Mouse (Mus musculus): ENCODE measurements around the gene Plxna2. TPM values are rescaled to one million over a fixed set of nuclear protein-coding genes. Genes with fewer than 3 reads are reported as not detected.

The Plxna2 gene
- polyA plus RNA-seq, 1 experiment from 2014 or later, result 5.9 TPM

DNA sequence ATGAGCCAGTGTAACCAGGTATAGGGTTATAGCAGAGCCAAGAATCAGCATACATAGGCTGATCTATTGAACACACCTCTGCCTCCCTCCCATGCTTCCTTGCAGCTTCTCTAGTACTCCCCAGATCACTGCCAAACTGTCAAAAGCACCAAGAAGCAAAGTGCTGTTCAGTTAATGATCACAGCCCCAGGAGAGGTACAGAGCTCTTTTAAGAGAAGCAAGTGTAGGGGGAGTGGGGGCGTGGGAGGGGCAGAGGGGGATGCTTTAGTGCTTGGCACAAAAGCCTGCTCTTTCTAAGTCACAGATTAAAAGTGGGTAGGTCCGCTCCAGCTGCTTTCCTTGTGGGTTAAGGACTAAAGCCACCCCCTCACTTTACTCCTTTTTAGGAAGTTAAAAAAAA is 85.2 kb downstream of the Plxna2 start:
- ATAC-seq, result no peak
- H3K9ac ChIP-seq, result no peak overlapping the region
- no peak overlapping the region for H3K27ac ChIP-seq
- WGBS, result 70% methylated on average over 2 of the region's 2 CpGs
- H3K9me3 ChIP-seq, result no peaks in the 10 kb centered on the region
- H3K4me3 ChIP-seq (replicated peaks), result no peak overlapping the region
- H3K4me2 ChIP-seq (replicated peaks), result no peak overlapping the region
- H3K4me1 ChIP-seq (replicated peaks), result 0 out of 2 replicates have a peak, but pooled peaks cover 3% of the 10 kb centered on the region
- no peaks in the 10 kb centered on the region for H3K27me3 ChIP-seq (replicated peaks)
- H3K36me3 ChIP-seq, result no peaks in the 10 kb centered on the region

DNA sequence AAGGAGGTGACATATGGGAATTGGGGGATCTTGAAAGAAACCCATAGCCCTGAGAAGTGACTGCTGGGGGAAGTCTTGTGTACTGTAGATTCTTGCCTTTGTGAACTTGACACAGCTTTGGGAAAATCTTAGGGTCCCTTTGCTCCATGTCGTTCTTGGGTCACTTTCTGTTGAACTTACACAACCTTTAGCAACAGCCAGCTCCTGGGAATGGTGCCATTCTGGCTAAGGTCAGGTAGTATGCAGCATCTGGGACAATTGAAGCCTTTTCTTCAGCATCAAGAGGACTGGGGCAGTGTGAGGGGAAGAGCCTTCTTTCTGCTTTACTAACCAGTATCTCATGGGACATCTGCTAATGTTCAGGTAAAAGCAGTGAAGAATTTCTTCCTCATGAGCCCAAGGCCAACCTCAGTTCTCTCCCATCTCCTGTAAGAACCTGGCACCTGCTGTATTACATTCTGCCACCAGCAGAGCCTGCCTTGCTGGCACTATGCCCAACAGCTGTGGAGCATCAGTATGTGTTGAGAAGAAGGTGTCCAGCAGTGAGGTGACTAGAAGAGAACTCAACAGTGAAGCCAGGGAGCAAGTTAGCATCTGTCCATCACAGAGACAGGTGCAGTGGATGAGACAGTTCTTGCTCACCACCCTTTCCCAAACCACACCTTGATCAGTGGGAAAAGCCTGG is 86.3 kb downstream of the Plxna2 start:
- H3K4me3 ChIP-seq (replicated peaks), result no peak overlapping the region
- no peak overlapping the region for H3K4me2 ChIP-seq (replicated peaks)
- ATAC-seq, result no peak
- no peaks in the 10 kb centered on the region for H3K36me3 ChIP-seq
- H3K9me3 ChIP-seq, result no peaks in the 10 kb centered on the region
- 0 out of 2 replicates have a peak, but pooled peaks cover 3% of the 10 kb centered on the region for H3K4me1 ChIP-seq (replicated peaks)
- H3K27ac ChIP-seq, result no peak overlapping the region
- H3K9ac ChIP-seq, result no peak overlapping the region
- no peaks in the 10 kb centered on the region for H3K27me3 ChIP-seq (replicated peaks)
- 88% methylated on average over 1 of the region's 1 CpGs for WGBS

DNA sequence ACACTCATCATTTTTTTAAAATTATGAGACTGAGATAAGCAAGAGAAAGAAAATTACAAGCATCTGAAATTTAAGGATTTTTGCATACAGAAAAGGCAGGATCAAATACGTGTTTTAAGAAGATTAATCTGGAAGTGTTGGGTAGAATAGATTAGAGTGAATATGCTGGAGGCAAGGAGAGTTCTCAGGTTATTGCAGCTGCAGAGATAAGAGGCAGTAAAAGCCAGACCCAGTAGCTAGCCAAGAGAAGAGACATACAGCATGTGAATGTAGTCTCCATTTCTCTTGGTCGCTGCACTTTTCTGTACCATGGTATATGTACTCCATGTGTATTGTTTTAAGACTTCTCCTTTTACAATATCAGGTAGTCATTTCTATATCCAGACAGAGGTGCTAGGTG is 88.5 kb downstream of the Plxna2 start:
- ATAC-seq, result no peak
- H3K27ac ChIP-seq, result no peak overlapping the region
- H3K9me3 ChIP-seq, result no peaks in the 10 kb centered on the region
- H3K4me3 ChIP-seq (replicated peaks), result no peak overlapping the region
- H3K4me1 ChIP-seq (replicated peaks), result 0 out of 2 replicates have a peak, but pooled peaks cover 3% of the 10 kb centered on the region
- WGBS, result 63% methylated on average over 2 of the region's 2 CpGs
- H3K27me3 ChIP-seq (replicated peaks), result no peaks in the 10 kb centered on the region
- H3K36me3 ChIP-seq, result no peaks in the 10 kb centered on the region
- no peak overlapping the region for H3K4me2 ChIP-seq (replicated peaks)
- H3K9ac ChIP-seq, result no peak overlapping the region

DNA sequence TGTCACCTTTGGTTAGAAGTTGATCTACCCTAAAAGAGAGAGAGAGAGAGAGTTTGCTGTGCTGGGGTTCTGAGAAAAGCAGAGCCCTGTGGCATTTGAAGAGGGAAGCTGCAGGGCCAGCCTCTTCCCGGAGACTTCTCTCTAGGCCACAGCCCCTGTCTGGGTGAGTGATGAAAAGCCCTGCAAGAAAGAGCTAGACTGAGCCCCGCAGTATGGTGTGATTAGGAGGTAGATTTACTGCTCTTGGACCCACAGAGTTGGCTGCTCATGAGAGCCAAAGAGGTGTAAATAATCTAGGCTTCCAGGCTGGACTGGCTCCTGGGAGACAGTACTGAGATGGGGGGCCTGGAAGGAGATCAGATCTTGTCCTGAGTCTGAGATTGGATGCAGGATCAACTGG is 94.4 kb downstream of the Plxna2 start:
- WGBS, result 23% methylated on average over 2 of the region's 2 CpGs
- no peaks in the 10 kb centered on the region for H3K27me3 ChIP-seq (replicated peaks)
- no peak overlapping the region for H3K4me3 ChIP-seq (replicated peaks)
- H3K4me2 ChIP-seq (replicated peaks), result no peak overlapping the region
- H3K9me3 ChIP-seq, result no peaks in the 10 kb centered on the region
- no peak overlapping the region for H3K27ac ChIP-seq
- no peaks in the 10 kb centered on the region for H3K4me1 ChIP-seq (replicated peaks)
- no peak overlapping the region for H3K9ac ChIP-seq
- no peaks in the 10 kb centered on the region for H3K36me3 ChIP-seq
- no peak for ATAC-seq

DNA sequence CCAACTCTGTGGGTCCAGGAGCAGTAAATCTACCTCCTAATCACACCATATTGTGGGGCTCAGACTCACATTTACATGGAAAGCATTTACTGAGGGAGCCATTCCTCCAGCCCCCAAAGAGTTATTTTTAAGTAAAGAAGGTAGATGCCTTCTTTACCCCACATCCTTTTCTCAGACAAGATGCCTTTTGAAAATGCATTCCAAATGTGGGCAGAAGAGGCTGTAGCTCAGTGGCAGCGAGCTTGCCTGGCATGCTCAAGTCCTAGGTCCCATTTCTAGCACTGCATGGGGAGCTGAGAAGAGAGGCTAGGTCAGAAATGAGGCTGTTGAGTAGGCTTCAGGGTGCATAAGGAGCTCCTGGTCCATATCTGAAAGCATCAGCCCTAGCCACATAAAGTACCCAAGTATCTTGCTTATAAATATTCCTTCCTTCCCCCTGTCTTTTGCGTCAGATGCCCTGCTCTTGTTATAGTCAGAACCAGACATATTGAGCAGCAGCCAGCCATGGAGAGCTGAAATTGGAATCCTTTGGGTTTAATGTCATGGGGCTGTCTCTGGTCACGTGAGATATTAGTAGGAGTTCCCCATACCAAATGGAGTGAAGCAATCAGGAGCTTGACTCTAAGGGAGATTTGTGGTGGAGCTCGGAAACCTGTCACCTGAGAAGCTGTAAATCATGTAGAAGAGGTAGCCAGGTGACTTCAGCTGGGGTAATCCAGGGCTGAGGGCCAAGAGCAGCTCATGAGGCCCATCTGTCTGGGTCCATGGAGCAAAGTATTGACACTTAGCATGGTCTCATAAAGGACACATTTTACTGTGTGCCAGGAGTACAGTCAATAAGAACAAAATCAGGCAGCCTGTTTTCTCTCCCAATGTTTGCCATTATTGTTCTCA is 96.4 kb downstream of the Plxna2 start:
- Histone ChIP-seq H3K4me3 (replicated peaks) (no peak overlapping the region), H3K9ac (no peak overlapping the region), H3K36me3 (no peaks in the 10 kb centered on the region), H3K27me3 (replicated peaks) (no peaks in the 10 kb centered on the region), H3K4me1 (replicated peaks) (no peaks in the 10 kb centered on the region), H3K27ac (no peak overlapping the region), H3K4me2 (replicated peaks) (no peak overlapping the region), H3K9me3 (no peaks in the 10 kb centered on the region)
- peak; percentile 89 for ATAC-seq
- 70% methylated on average over 4 of the region's 4 CpGs for WGBS

DNA sequence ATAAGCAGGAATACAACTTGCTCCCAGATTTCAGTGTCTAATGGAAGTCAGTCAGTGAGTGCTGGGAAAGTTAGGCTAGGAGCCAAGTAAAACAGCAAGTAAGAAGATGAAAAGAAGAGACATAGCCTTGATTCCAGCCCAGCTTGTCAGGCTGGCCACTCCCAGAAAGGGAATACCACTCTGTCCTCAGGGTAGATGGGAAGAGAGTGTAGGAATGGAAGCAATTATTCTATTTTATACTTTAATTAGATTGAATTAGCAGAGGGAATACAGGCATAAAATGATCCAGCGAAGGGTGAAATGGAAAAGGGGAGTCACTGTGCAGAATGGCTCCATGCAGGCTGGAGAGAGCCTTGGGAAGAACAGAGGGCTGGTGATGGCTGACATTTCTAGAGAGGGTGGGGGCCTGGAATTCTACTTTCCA is 99.4 kb downstream of the Plxna2 start:
- no peaks in the 10 kb centered on the region for H3K36me3 ChIP-seq
- H3K4me2 ChIP-seq (replicated peaks), result no peak overlapping the region
- H3K9me3 ChIP-seq, result no peaks in the 10 kb centered on the region
- ATAC-seq, result no peak
- no peak overlapping the region for H3K9ac ChIP-seq
- WGBS, result 88% methylated on average over 1 of the region's 1 CpGs
- no peak overlapping the region for H3K4me3 ChIP-seq (replicated peaks)
- H3K27me3 ChIP-seq (replicated peaks), result no peaks in the 10 kb centered on the region
- no peak overlapping the region for H3K27ac ChIP-seq
- H3K4me1 ChIP-seq (replicated peaks), result no peaks in the 10 kb centered on the region

DNA sequence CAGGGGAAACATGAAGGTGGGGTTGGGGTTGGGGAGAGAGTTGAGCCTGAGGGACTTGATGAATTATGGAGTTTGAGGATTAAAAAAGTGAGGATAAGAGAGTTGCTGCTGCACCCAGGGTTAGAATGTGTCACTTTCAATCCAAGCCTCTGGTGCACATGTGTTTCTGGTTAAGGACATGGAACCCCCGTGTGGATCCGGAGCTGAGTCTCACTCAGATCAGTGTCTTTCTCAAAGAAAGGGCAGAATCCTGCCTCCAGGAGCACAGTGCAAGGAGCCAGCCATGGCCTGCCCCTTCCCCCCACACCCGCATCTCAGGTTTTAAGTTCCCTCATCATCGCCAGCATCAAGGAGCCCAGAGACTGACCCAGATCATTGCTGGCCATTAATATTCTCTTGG is 102.4 kb downstream of the Plxna2 start:
- no peak overlapping the region for H3K4me3 ChIP-seq (replicated peaks)
- H3K4me2 ChIP-seq (replicated peaks), result no peak overlapping the region
- 86% methylated on average over 4 of the region's 4 CpGs for WGBS
- no peaks in the 10 kb centered on the region for H3K27me3 ChIP-seq (replicated peaks)
- H3K9ac ChIP-seq, result no peak overlapping the region
- no peaks in the 10 kb centered on the region for H3K9me3 ChIP-seq
- H3K4me1 ChIP-seq (replicated peaks), result no peaks in the 10 kb centered on the region
- H3K27ac ChIP-seq, result no peak overlapping the region
- no peaks in the 10 kb centered on the region for H3K36me3 ChIP-seq
- no peak for ATAC-seq

DNA sequence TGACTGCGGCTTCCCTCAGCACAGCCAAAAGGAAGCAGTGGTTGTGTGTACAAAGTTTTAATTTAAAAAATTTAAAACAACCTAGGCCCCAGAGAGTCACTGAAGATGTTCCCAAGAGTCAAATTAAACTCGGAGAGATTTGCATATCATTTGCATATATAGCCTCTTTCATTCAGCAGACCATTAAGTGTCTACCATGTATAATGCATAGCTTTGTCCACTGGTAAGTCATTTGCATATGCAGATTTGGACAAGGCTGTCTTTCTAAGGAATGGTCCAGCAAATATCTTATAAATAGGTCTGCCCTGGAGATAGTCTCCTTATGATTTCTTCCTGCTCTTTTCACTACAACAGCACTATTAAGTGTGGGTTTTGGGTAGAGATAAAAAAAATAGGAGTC is 103.2 kb downstream of the Plxna2 start:
- Histone ChIP-seq H3K27ac (no peak overlapping the region), H3K9ac (no peak overlapping the region), H3K4me1 (replicated peaks) (no peaks in the 10 kb centered on the region), H3K9me3 (no peaks in the 10 kb centered on the region), H3K4me3 (replicated peaks) (no peak overlapping the region), H3K27me3 (replicated peaks) (no peaks in the 10 kb centered on the region), H3K4me2 (replicated peaks) (no peak overlapping the region), H3K36me3 (no peaks in the 10 kb centered on the region)
- 91% methylated on average over 2 of the region's 2 CpGs for WGBS
- no peak for ATAC-seq

DNA sequence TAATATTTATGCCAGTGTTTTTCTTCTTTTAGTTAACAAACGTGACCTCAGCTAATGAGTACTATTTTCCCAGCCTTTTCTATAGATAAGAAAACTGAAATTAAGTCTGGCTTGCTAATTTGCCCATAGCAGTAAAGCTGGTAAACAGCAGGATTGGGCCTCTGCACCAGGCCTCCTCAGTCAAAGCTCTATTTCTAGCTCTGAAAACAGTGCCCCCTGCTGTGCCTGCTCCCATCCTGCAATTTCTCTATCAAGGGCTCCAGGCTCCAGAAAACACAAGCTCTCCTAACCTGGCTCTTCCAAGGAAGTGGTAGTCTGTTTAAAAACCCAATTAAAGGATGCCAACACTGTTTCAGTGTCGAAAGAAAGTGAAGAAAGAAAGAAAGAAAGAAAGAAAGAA is 104.3 kb downstream of the Plxna2 start:
- H3K4me2 ChIP-seq (replicated peaks), result no peak overlapping the region
- no peak overlapping the region for H3K4me3 ChIP-seq (replicated peaks)
- peak; percentile 61; the same call in 1 of the 2 replicates for ATAC-seq
- H3K27ac ChIP-seq, result no peak overlapping the region
- no peak overlapping the region for H3K9ac ChIP-seq
- no peaks in the 10 kb centered on the region for H3K36me3 ChIP-seq
- H3K27me3 ChIP-seq (replicated peaks), result no peaks in the 10 kb centered on the region
- WGBS, result 69% methylated on average over 2 of the region's 2 CpGs
- H3K9me3 ChIP-seq, result no peaks in the 10 kb centered on the region
- no peaks in the 10 kb centered on the region for H3K4me1 ChIP-seq (replicated peaks)

DNA sequence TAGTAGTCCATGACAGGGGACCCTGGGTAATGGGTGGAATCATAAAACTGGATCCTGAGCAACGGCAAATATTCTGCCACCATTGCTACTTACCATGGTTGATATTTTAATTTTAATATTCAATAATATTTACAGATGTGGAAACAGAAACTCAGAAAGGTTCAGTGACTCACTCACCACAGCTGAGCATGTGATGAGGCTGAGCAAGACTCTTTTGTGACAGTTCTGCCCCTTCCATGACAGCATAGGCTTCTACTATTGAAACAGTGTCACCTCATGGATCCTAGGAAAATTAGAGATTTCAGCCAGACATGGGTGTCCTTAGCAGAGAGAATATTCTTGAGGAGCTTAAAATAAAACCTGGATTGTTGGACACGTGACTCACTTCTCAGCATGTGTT is 116.8 kb downstream of the Plxna2 start:
- no peak overlapping the region for H3K9ac ChIP-seq
- no peaks in the 10 kb centered on the region for H3K9me3 ChIP-seq
- WGBS, result 86% methylated on average over 2 of the region's 2 CpGs
- H3K4me1 ChIP-seq (replicated peaks), result no peaks in the 10 kb centered on the region
- H3K27ac ChIP-seq, result no peak overlapping the region
- no peaks in the 10 kb centered on the region for H3K36me3 ChIP-seq
- ATAC-seq, result no peak
- no peaks in the 10 kb centered on the region for H3K27me3 ChIP-seq (replicated peaks)
- no peak overlapping the region for H3K4me3 ChIP-seq (replicated peaks)
- no peak overlapping the region for H3K4me2 ChIP-seq (replicated peaks)

DNA sequence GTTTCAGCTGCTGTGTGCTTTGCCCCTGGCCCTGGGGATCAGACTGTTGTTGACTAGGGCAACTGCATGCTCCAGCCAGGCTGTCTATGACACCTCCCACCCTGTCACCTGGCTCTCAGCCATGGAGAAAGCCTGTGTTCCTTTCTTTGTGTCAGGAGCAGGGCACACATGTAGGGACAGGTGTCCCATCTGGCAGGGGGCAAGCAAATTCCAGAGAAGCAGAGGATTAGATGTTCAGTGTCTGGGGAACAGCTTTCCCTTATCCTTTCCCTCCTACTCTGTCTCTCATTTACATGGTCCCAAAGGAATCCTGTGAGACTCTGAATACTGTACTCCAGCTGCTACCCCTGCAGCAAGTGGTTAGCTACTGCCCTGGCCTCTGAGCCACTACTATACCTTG is 121.9 kb downstream of the Plxna2 start:
- Histone ChIP-seq H3K4me3 (replicated peaks) (no peak overlapping the region), H3K9me3 (no peaks in the 10 kb centered on the region), H3K4me2 (replicated peaks) (no peak overlapping the region), H3K27me3 (replicated peaks) (no peaks in the 10 kb centered on the region), H3K9ac (no peak overlapping the region), H3K27ac (no peak overlapping the region), H3K4me1 (replicated peaks) (no peaks in the 10 kb centered on the region), H3K36me3 (no peaks in the 10 kb centered on the region)
- ATAC-seq, result no peak

DNA sequence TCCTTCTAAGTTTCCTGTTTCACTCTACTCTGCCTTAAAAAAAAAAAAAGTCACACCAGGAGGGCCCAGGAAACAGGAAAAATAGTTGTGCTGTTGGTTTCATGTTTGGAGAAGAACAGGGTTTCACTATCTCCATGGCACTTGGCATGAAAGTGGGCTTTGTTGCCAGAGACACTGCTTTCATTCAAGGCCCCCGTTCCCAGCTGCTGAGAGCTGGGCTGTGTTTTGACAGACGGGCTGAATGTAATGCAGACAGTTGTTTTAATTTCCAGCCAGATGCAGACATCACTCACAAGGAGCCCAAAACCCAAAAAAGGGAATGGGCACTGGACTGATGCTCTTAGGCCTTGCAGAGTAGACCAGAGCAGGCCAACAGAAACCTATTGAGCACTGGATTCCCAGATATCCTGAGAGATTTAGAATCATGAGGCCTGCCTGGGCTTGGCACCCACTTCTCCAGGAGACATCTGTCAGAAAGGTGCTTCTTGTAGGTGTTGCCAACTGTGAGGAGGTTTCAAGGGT is 124.9 kb downstream of the Plxna2 start:
- no peaks in the 10 kb centered on the region for H3K27me3 ChIP-seq (replicated peaks)
- no peak for ATAC-seq
- 36% methylated on average over 2 of the region's 2 CpGs for WGBS
- no peaks in the 10 kb centered on the region for H3K9me3 ChIP-seq
- no peak overlapping the region; the same call in 1 of the 2 replicates for H3K27ac ChIP-seq
- H3K4me1 ChIP-seq (replicated peaks), result peaks cover 10% of the 10 kb centered on the region; the same call in 1 of the 2 replicates
- no peak overlapping the region for H3K4me2 ChIP-seq (replicated peaks)
- no peak overlapping the region for H3K4me3 ChIP-seq (replicated peaks)
- H3K36me3 ChIP-seq, result no peaks in the 10 kb centered on the region
- H3K9ac ChIP-seq, result no peak overlapping the region
